In genomic region chr14:12344061-12344745, GRCm38 (mm10) we compare ENCODE assay signal across 11 mouse cellular contexts. TPM values are rescaled to one million over a fixed set of nuclear protein-coding genes. Genes with fewer than 3 reads are reported as not detected.
DNase-seq lines count a peak whose midpoint lies in the region; ATAC-seq and TF ChIP-seq lines count a peak whose summit lies in the region.
"Had no signal": no experiment of that assay in that cellular context is flagged by ENCODE, and none has a peak within 500 bp of the region (broad histone marks: within the 10 kb centered on the region; RNA-seq: fewer than 3 reads in every experiment).

No protein-coding gene starts in this region.

- H3K4me1 ChIP-seq in liver, embryonic 11.5 days (replicated peaks; ENCODE audit: control insufficient read depth, insufficient read depth, low read length) = no peaks in the 10 kb centered on the region
- H3K4me1 ChIP-seq in liver, embryonic 12.5 days = no peaks in the 10 kb centered on the region
- H3K4me1 ChIP-seq in intestine, embryonic 15.5 days (replicated peaks) = peaks cover 18% of the 10 kb centered on the region
- no peaks in the 10 kb centered on the region; the same call in 1 of the 2 replicates for H3K4me1 ChIP-seq in stomach, embryonic 14.5 days (ENCODE audit: control insufficient read depth, insufficient read depth, low read length)
- no peaks in the 10 kb centered on the region; the same call in 1 of the 2 replicates for H3K4me1 ChIP-seq in cerebellum, adult 2 months (ENCODE audit: control insufficient read depth, insufficient read depth, low read length)
- H3K4me1 ChIP-seq: liver, embryonic 13.5 days had no signal

- no peak for ATAC-seq in liver, embryonic 11.5 days (replicated peaks; ENCODE audit: low FRiP score)
- ATAC-seq in liver, embryonic 12.5 days = no peak
- no peak for ATAC-seq in intestine, embryonic 15.5 days
- ATAC-seq in stomach, embryonic 14.5 days (ENCODE audit: insufficient number of reproducible peaks, insufficient read depth, low FRiP score, low read depth) = no peak

- peaks cover 100% of the 10 kb centered on the region for H3K27me3 ChIP-seq in liver, embryonic 11.5 days (replicated peaks; ENCODE audit: control insufficient read depth, insufficient read depth, low read length)
- peaks cover 100% of the 10 kb centered on the region for H3K27me3 ChIP-seq in liver, embryonic 12.5 days (replicated peaks)
- H3K27me3 ChIP-seq in intestine, embryonic 15.5 days (replicated peaks) = peaks cover 97% of the 10 kb centered on the region
- peaks cover 80% of the 10 kb centered on the region for H3K27me3 ChIP-seq in stomach, embryonic 14.5 days (ENCODE audit: control insufficient read depth, insufficient read depth, low read length)
- H3K27me3 ChIP-seq in cerebellum, adult 2 months (ENCODE audit: control insufficient read depth, insufficient read depth, low read length) = peaks cover 9% of the 10 kb centered on the region; the same call in 1 of the 2 replicates

- no peak for TF ChIP-seq POLR2A in cerebellum, adult 2 months (IDR thresholded peaks at IDR 0.05; ENCODE audit: borderline replicate concordance, insufficient read depth, low read length)

- H3K36me3 ChIP-seq in liver, embryonic 11.5 days (ENCODE audit: control insufficient read depth, insufficient read depth, low read length) = no peaks in the 10 kb centered on the region
- H3K36me3 ChIP-seq in liver, embryonic 12.5 days = no peaks in the 10 kb centered on the region
- H3K36me3 ChIP-seq in intestine, embryonic 15.5 days = no peaks in the 10 kb centered on the region
- H3K36me3 ChIP-seq in stomach, embryonic 14.5 days (ENCODE audit: control insufficient read depth, insufficient read depth, low read length) = no peaks in the 10 kb centered on the region
- H3K36me3 ChIP-seq: liver, embryonic 13.5 days had no signal

- H3K4me2 ChIP-seq in liver, embryonic 11.5 days = no peak overlapping the region
- H3K4me2 ChIP-seq in liver, embryonic 12.5 days = no peak overlapping the region
- peak overlapping the region; percentile 39 for H3K4me2 ChIP-seq in intestine, embryonic 15.5 days (replicated peaks)
- no peak overlapping the region for H3K4me2 ChIP-seq in stomach, embryonic 14.5 days (replicated peaks; ENCODE audit: low read depth, low read length)
- H3K4me2 ChIP-seq: liver, embryonic 13.5 days had no signal

- TF ChIP-seq CTCF in cerebellum, adult 2 months (IDR thresholded peaks at IDR 0.05; ENCODE audit: borderline replicate concordance, insufficient read depth, low read depth, low read length) = no peak

- no peak overlapping the region for H3K27ac ChIP-seq in liver, embryonic 11.5 days (ENCODE audit: low read depth, low read length)
- H3K27ac ChIP-seq in liver, embryonic 12.5 days = no peak overlapping the region
- H3K27ac ChIP-seq in intestine, embryonic 15.5 days = no peak overlapping the region
- no peak overlapping the region for H3K27ac ChIP-seq in stomach, embryonic 14.5 days (ENCODE audit: low read length)
- no peak overlapping the region for H3K27ac ChIP-seq in cerebellum, adult 2 months (ENCODE audit: insufficient read depth, low read length)
- H3K27ac ChIP-seq: liver, embryonic 13.5 days had no signal

- no peaks in the 10 kb centered on the region for H3K9me3 ChIP-seq in liver, embryonic 11.5 days (ENCODE audit: control insufficient read depth, low read length)
- no peaks in the 10 kb centered on the region for H3K9me3 ChIP-seq in liver, embryonic 12.5 days (replicated peaks)
- no peaks in the 10 kb centered on the region for H3K9me3 ChIP-seq in intestine, embryonic 15.5 days
- no peaks in the 10 kb centered on the region for H3K9me3 ChIP-seq in stomach, embryonic 14.5 days (ENCODE audit: control insufficient read depth, low read depth, low read length)
- H3K9me3 ChIP-seq: liver, embryonic 13.5 days had no signal

- no peak overlapping the region for H3K4me3 ChIP-seq in liver, embryonic 11.5 days (ENCODE audit: low read depth, low read length)
- no peak overlapping the region for H3K4me3 ChIP-seq in liver, embryonic 12.5 days
- H3K4me3 ChIP-seq in intestine, embryonic 15.5 days (replicated peaks) = 0 out of 2 replicates have a peak overlapping the region, but pooled peaks have one; percentile 11
- peak overlapping the region; percentile 12; the same call in 1 of the 2 replicates for H3K4me3 ChIP-seq in stomach, embryonic 14.5 days (ENCODE audit: low read depth, low read length)
- H3K4me3 ChIP-seq in cerebellum, adult 2 months (replicated peaks; ENCODE audit: insufficient read depth, low read depth, low read length) = no peak overlapping the region
- H3K4me3 ChIP-seq: liver, embryonic 13.5 days had no signal

- no peak overlapping the region for H3K9ac ChIP-seq in liver, embryonic 11.5 days (ENCODE audit: low read depth, low read length)
- H3K9ac ChIP-seq in liver, embryonic 12.5 days = no peak overlapping the region
- H3K9ac ChIP-seq in intestine, embryonic 15.5 days = no peak overlapping the region
- H3K9ac ChIP-seq in stomach, embryonic 14.5 days (replicated peaks; ENCODE audit: low read depth, low read length) = no peak overlapping the region
- H3K9ac ChIP-seq: liver, embryonic 13.5 days had no signal

- 4% methylated on average over 24 of the region's 24 CpGs for WGBS in liver, embryonic 11.5 days
- WGBS in liver, embryonic 12.5 days (ENCODE audit: insufficient replicate concordance) = 5% methylated on average over 24 of the region's 24 CpGs
- WGBS in intestine, embryonic 15.5 days = 2% methylated on average over 24 of the region's 24 CpGs
- 3% methylated on average over 24 of the region's 24 CpGs for WGBS in stomach, embryonic 14.5 days
- WGBS in cerebellum, adult 2 months = 17% methylated on average over 24 of the region's 24 CpGs

- DNase-seq in heart, adult 11 months = peak; percentile 63
- DNase-seq in heart, adult 8-10 months (ENCODE audit: low spot score) = no peak
- DNase-seq in liver, embryonic 11.5 days (ENCODE audit: low spot score) = peak; percentile 33
- DNase-seq in cerebellum, adult 2 months = no peak
- DNase-seq in urinary bladder, adult 2 months (ENCODE audit: low spot score) = no peak
- DNase-seq: liver, embryonic 13.5 days had no signal

RNA-seq across cellular contexts. Expression of gene Fezf2, which starts 3.8 kb away (rescaled TPM):
- not detected for total RNA-seq in heart, adult 8-10 months (2022)
- 0.11 TPM in 1 of 2 replicates, not detected in the other for polyA plus RNA-seq in liver, embryonic 11.5 days (2014; fragmentation: Nextera tagmentation; extraction: Ambion mirVana)
- polyA plus RNA-seq in liver, embryonic 12.5 days (2016; fragmentation: Nextera tagmentation; extraction: Ambion mirVana) = 0.06 TPM in 1 of 2 replicates, not detected in the other
- polyA plus RNA-seq in intestine, embryonic 15.5 days (2015; fragmentation: Nextera tagmentation; extraction: Ambion mirVana) = not detected in 2 replicates
- not detected in 2 replicates for polyA plus RNA-seq in stomach, embryonic 14.5 days (2014; fragmentation: Nextera tagmentation; extraction: Ambion mirVana)
- polyA plus RNA-seq in cerebellum, adult 2 months (2012; rRNA removed) = not detected in 2 replicates
- polyA plus RNA-seq in urinary bladder, adult 2 months (2012; rRNA removed) = not detected in 2 replicates
- total RNA-seq: granulocyte monocyte progenitor cell, adult 5-6 weeks; neutrophil, adult 5-6 weeks had no signal
- polyA plus RNA-seq: liver, embryonic 13.5 days had no signal

Comparison
In these comparisons a context has a peak if more than half of its experiments do, and no peak if none do; other contexts are left out.
1. DNase-seq: peak in heart, adult 11 months (single experiment) and liver, embryonic 11.5 days (single experiment); none in heart, adult 8-10 months (single experiment), cerebellum, adult 2 months (0 of 2) and urinary bladder, adult 2 months (single experiment).
2. H3K4me3 ChIP-seq: peak in intestine, embryonic 15.5 days (single experiment) and stomach, embryonic 14.5 days (single experiment); none in liver, embryonic 11.5 days (single experiment), liver, embryonic 12.5 days (single experiment) and cerebellum, adult 2 months (single experiment).